Mouse (Mus musculus): ENCODE results near the gene Fbxw11.

Fbxw11 gene

GRCm38 (mm10) chr11:32623912-32624311, 18.6 kb upstream of the Fbxw11 start:
- DNase-seq (ENCODE audit: low read depth, low spot score) = no peak

GRCm38 (mm10) chr11:32625677-32626076, 16.8 kb upstream of the Fbxw11 start:
- no peak for DNase-seq (ENCODE audit: low read depth, low spot score)

- DNase-seq (ENCODE audit: low read depth, low spot score) = no peak
Observed at GRCm38 (mm10) chr11:32626079-32626478, 16.4 kb upstream of the Fbxw11 start.

GRCm38 (mm10) chr11:32627900-32628299, 14.6 kb upstream of the Fbxw11 start:
- DNase-seq (ENCODE audit: low read depth, low spot score) = no peak

- no peak for DNase-seq (ENCODE audit: low read depth, low spot score)
Observed at GRCm38 (mm10) chr11:32629713-32630211, 12.8 kb upstream of the Fbxw11 start.

- DNase-seq (ENCODE audit: low read depth, low spot score) = no peak
Observed at GRCm38 (mm10) chr11:32632671-32633070, 9.9 kb upstream of the Fbxw11 start.

GRCm38 (mm10) chr11:32633542-32633941, 9.0 kb upstream of the Fbxw11 start:
- DNase-seq (ENCODE audit: low read depth, low spot score) = no peak

GRCm38 (mm10) chr11:32634143-32634542, 8.4 kb upstream of the Fbxw11 start:
- no peak for DNase-seq (ENCODE audit: low read depth, low spot score)

- DNase-seq (ENCODE audit: low read depth, low spot score) = no peak
Observed at GRCm38 (mm10) chr11:32634842-32635241, 7.7 kb upstream of the Fbxw11 start.

GRCm38 (mm10) chr11:32636275-32636674, 6.2 kb upstream of the Fbxw11 start:
- no peak for DNase-seq (ENCODE audit: low read depth, low spot score)

GRCm38 (mm10) chr11:32638521-32639255, 3.8 kb upstream of the Fbxw11 start:
- no peak for DNase-seq (ENCODE audit: low read depth, low spot score)

GRCm38 (mm10) chr11:32640617-32641016, 1.9 kb upstream of the Fbxw11 start:
- no peak for DNase-seq (ENCODE audit: low read depth, low spot score)

- no peak for DNase-seq (ENCODE audit: low read depth, low spot score)
Observed at GRCm38 (mm10) chr11:32642899-32643886, 669 bp downstream of the Fbxw11 start.

- no peak for DNase-seq (ENCODE audit: low read depth, low spot score)
Observed at GRCm38 (mm10) chr11:32644010-32644409, 1.5 kb downstream of the Fbxw11 start.

- DNase-seq (ENCODE audit: low read depth, low spot score) = no peak
Observed at GRCm38 (mm10) chr11:32647265-32647664, 4.7 kb downstream of the Fbxw11 start.

GRCm38 (mm10) chr11:32650236-32650749, 7.8 kb downstream of the Fbxw11 start:
- DNase-seq (ENCODE audit: low read depth, low spot score) = no peak

- DNase-seq (ENCODE audit: low read depth, low spot score) = no peak
Observed at GRCm38 (mm10) chr11:32650893-32651590, 8.5 kb downstream of the Fbxw11 start.

- no peak for DNase-seq (ENCODE audit: low read depth, low spot score)
Observed at GRCm38 (mm10) chr11:32651723-32652122, 9.2 kb downstream of the Fbxw11 start.

GRCm38 (mm10) chr11:32662082-32662656, 19.6 kb downstream of the Fbxw11 start:
- no peak for DNase-seq (ENCODE audit: low read depth, low spot score)

GRCm38 (mm10) chr11:32665639-32666038, 23.1 kb downstream of the Fbxw11 start:
- no peak for DNase-seq (ENCODE audit: low read depth, low spot score)

GRCm38 (mm10) chr11:32666983-32667382, 24.5 kb downstream of the Fbxw11 start:
- no peak for DNase-seq (ENCODE audit: low read depth, low spot score)
